Mouse (Mus musculus) liver, postnatal 0 days (tissue): Measurements from ENCODE around the gene Zmynd12.

Experiments used
- CTCF ChIP-seq: sonication (generic); IDR thresholded peaks from 2 replicates; pipeline ENCODE4 v1.5.1; 2016; ENCODE audit warnings: antibody characterized with exemption, low read depth
- EP300 ChIP-seq: IDR thresholded peaks from 2 replicates; pipeline ENCODE4 v1.6.1; 2016; ENCODE audit warnings: antibody characterized with exemption, low read depth, mild to moderate bottlenecking

- TF ChIP-seq CTCF (no peak), EP300 (no peak)
Measured at GRCm38 (mm10) chr4:119447786-119448185, 25.2 kb downstream of the Zmynd12 start.
